Mouse (Mus musculus) cerebellum, postnatal 36 days (tissue): ENCODE results near the gene Cdk20.

Experiments used
- DNase-seq, 2 experiments: peaks; one replicate each; pipeline ENCODE4 v3.0.0; 2021 to 2022; ENCODE audit warnings: mixed read lengths in 2 of 2

The Cdk20 gene

GRCm38 (mm10) chr13:64432017-64432995 is at the start of gene Cdk20:
TSS of gene Cdk20 (plus strand) at chr13:64432314.
- peak; percentile 87 to 89 for DNase-seq

GRCm38 (mm10) chr13:64384937-64385336 is 47.2 kb upstream of the Cdk20 start:
- no peak for DNase-seq

- no peak for DNase-seq
Measured at GRCm38 (mm10) chr13:64386048-64386447, 46.1 kb upstream of the Cdk20 start.

- DNase-seq = no peak
Measured at GRCm38 (mm10) chr13:64388415-64388814, 43.7 kb upstream of the Cdk20 start.

GRCm38 (mm10) chr13:64396979-64397378 is 35.1 kb upstream of the Cdk20 start:
- DNase-seq = no peak

GRCm38 (mm10) chr13:64398065-64398464 is 34.0 kb upstream of the Cdk20 start:
- DNase-seq = no peak

- no peak for DNase-seq
Measured at GRCm38 (mm10) chr13:64399906-64400305, 32.2 kb upstream of the Cdk20 start.

GRCm38 (mm10) chr13:64400801-64401361 is 31.2 kb upstream of the Cdk20 start:
- DNase-seq = no peak

GRCm38 (mm10) chr13:64402006-64402405 is 30.1 kb upstream of the Cdk20 start:
- no peak for DNase-seq

GRCm38 (mm10) chr13:64402504-64402949 is 29.6 kb upstream of the Cdk20 start:
- DNase-seq = no peak

- DNase-seq = no peak
Measured at GRCm38 (mm10) chr13:64402951-64403460, 29.1 kb upstream of the Cdk20 start.

GRCm38 (mm10) chr13:64403519-64403918 is 28.6 kb upstream of the Cdk20 start:
- no peak for DNase-seq

GRCm38 (mm10) chr13:64405550-64405949 is 26.6 kb upstream of the Cdk20 start:
- no peak for DNase-seq

- DNase-seq = no peak
Measured at GRCm38 (mm10) chr13:64407992-64408391, 24.1 kb upstream of the Cdk20 start.

- DNase-seq = no peak
Measured at GRCm38 (mm10) chr13:64410604-64411003, 21.5 kb upstream of the Cdk20 start.

- DNase-seq = no peak
Measured at GRCm38 (mm10) chr13:64411282-64411681, 20.8 kb upstream of the Cdk20 start.

GRCm38 (mm10) chr13:64412752-64413257 is 19.3 kb upstream of the Cdk20 start:
- DNase-seq = no peak

- DNase-seq = no peak
Measured at GRCm38 (mm10) chr13:64415659-64416058, 16.5 kb upstream of the Cdk20 start.

- DNase-seq = no peak
Measured at GRCm38 (mm10) chr13:64416955-64417601, 15.0 kb upstream of the Cdk20 start.

- DNase-seq = no peak
Measured at GRCm38 (mm10) chr13:64420847-64421246, 11.3 kb upstream of the Cdk20 start.

- no peak for DNase-seq
Measured at GRCm38 (mm10) chr13:64421386-64421785, 10.7 kb upstream of the Cdk20 start.

GRCm38 (mm10) chr13:64421952-64422606 is 10.0 kb upstream of the Cdk20 start:
- no peak for DNase-seq

- DNase-seq = no peak
Measured at GRCm38 (mm10) chr13:64422607-64422957, 9.5 kb upstream of the Cdk20 start.
